Mouse (Mus musculus): ENCODE data around the gene Slc9a7. TPM values are rescaled to one million over a fixed set of nuclear protein-coding genes. Genes with fewer than 3 reads are reported as not detected.

Slc9a7 gene
- total RNA-seq, 2 experiments from 2014 or later: 4.4 to 15.8 TPM

DNA sequence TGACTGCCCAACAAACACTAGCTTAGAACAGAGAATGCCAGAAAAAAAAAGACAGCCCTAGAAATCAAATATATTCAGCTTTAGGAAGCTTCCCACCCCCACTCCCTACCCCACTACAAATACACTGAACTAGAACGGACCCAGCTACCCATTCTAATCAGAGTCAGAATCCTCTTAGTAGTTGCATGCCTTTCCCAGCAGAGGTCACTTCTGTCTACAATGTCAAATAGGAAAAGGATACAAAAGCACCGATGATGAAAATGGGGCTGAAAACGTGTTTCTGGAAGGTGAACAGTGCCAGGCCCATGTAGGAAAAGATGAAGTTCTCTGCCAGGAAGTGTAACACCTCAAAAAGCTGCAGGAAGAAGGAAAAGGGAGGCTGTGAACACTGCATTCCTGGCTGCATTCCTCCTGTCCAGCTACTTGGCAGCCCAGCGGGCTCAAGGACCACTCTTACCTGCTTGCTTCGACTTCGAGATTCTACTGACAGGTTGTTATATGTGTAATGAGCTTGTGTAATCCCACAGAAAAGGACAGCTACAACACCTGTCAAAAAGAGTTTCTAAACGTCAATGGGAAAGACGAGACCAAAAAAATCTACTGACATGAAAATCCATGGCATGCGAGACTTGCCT, 129.8 kb downstream of the Slc9a7 start:
- ATAC-seq (replicated peaks; ENCODE audit: poor library complexity, severe bottlenecking): no peak

GRCm38 (mm10) chrX:20160301-20160700, 131.3 kb downstream of the Slc9a7 start:
- ATAC-seq (replicated peaks; ENCODE audit: poor library complexity, severe bottlenecking): no peak

DNA sequence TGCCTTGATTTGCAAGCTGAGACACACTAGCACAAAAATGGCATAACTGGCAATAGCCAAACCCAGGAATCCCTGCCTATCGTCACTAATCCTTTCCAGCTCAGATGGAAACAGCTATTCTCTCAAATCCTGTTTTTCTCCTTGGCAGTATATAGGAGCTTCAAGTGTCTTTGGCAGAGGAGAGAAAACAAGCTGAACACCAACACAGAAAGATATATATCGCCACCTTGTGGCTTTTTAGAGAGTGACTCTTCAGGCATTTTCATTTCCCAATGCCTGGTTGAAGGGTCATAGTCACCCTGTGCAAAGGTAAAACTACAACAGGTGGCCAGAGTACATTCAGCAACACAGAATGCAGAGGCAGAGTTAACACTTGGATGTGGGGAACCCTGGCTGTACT, 134.1 kb downstream of the Slc9a7 start:
- no peak; the same call in 1 of the 2 replicates for ATAC-seq (replicated peaks; ENCODE audit: poor library complexity, severe bottlenecking)

DNA sequence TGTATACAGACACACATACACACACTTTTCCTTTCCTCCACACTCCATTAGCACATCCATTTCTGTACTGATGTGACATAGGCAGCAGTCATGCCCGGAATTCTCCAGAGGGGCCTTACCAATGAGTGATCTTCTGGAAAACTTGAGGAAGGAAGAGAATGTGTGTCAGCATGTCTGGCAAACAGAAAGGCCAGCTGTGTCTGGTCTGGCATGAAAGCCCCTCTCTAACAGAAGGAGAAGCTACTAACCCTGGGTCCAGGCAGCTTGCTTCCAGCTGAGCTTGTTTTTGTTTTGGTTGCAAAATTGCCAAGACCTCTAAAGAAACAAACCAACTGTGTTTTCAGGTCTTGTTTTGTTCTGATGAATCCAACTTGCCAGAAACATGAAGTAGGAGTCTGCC, 162.1 kb downstream of the Slc9a7 start:
- ATAC-seq (replicated peaks; ENCODE audit: poor library complexity, severe bottlenecking): no peak

- ATAC-seq (replicated peaks; ENCODE audit: poor library complexity, severe bottlenecking): no peak
Measured at GRCm38 (mm10) chrX:20128951-20129350, 162.7 kb downstream of the Slc9a7 start.

DNA sequence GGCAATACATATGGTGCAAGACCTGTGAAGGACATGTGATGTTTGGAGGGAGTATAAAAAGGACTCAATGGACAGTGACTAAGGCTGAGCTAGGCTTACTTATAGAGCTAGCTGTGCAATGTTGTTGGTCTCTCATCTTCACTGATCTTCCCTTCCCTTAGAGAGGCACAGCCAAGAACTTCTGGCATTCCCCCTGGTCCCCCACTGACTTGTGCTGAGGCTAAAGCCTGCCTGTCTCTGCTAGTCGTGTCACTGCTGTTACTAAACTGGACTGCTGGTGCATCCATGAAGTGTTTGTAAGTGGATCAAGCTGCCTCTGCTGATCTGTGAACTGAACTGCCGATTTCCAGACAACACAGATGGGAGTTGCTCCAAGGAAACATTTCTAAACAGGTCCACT, 166.1 kb downstream of the Slc9a7 start:
- no peak for ATAC-seq (replicated peaks; ENCODE audit: poor library complexity, severe bottlenecking)

GRCm38 (mm10) chrX:20117717-20118116, 173.9 kb downstream of the Slc9a7 start:
- peak; percentile 74 for ATAC-seq (replicated peaks; ENCODE audit: poor library complexity, severe bottlenecking)

DNA sequence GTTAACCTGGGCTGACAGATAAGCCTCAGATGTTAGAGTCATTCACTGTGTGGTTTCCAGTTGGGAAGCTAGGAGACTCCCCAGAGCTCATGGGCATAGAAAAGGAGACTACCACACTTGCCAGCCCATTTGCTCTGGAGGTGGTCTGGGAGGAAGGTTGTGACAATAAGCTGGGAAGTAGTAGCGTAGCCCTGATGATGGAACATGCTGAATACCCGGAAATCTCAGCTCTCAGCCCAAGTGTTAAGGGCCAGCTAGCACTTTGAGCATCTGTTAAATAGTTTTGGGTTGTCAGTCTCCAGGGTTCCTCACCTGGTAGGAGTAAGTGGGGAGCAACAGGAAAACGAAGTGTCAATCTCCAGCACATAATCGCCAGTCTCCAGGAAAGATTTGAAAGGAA, 221.4 kb downstream of the Slc9a7 start:
- no peak for ATAC-seq (replicated peaks; ENCODE audit: poor library complexity, severe bottlenecking)

- no peak for ATAC-seq (replicated peaks; ENCODE audit: poor library complexity, severe bottlenecking)
Measured at GRCm38 (mm10) chrX:20066636-20067035, 225.0 kb downstream of the Slc9a7 start.

- no peak for ATAC-seq (replicated peaks; ENCODE audit: poor library complexity, severe bottlenecking)
Measured at GRCm38 (mm10) chrX:20061764-20062480, 229.7 kb downstream of the Slc9a7 start.

DNA sequence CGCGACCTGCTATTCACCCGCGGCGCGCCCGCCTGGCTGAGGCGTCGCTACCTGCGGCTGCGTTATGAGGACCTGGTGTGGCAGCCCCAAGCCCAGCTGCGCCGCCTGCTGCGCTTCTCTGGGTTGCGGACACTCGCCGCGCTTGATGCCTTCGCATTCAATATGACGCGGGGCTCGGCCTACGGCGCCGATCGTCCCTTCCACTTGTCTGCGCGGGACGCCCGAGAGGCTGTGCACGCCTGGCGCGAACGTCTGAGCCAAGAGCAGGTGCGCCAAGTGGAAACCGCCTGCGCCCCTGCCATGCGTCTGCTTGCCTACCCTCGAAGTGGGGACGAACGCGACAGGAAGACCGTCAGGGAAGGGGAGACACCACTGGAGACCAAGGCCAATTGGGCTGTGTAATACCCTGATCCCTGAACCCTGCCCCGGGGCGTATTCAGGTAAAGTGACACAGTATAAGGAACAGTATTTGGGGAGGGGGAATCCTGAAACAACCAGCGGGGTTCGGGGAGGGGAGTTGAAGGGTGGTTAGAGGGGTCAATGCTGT, 230.8 kb downstream of the Slc9a7 start:
- ATAC-seq (replicated peaks; ENCODE audit: poor library complexity, severe bottlenecking): peak; percentile 10; the same call in 1 of the 2 replicates

GRCm38 (mm10) chrX:20060096-20060768, 231.4 kb downstream of the Slc9a7 start:
- ATAC-seq (replicated peaks; ENCODE audit: poor library complexity, severe bottlenecking): 0 out of 2 replicates have a peak, but pooled peaks have one; percentile 20

DNA sequence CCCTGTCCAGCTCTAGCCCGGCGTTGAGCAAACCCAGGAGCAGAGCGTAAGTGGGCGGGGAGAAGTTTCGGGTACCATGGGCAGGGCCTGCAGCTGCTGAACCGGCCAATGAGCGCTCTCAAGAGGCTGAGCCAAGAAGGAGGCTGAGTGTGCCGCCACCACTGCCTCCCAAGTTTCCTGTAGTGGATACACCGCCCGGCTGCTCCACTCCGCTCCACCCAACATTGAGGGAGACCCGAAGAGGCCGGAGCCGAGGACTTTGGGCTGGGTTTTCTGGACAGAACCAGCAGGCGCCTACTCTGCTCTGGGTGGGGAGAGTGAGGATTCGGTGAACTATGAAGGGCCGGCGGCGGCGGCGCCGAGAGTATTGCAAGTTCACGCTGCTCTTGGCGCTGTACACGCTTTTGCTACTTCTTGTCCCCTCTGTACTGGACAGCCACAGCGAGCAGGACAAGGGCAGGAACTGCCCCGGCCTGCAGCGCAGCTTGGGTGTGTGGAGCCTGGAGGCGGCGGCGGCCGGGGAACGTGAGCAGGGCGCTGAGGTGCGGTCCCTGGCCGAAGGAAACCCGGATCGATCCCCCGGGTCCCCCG, 232.1 kb downstream of the Slc9a7 start, which contains the start of gene Chst7:
Gene Chst7, plus strand, starts transcription at position 180 of the 591 bp plus-strand sequence.
- peak; percentile 98 for ATAC-seq (replicated peaks; ENCODE audit: poor library complexity, severe bottlenecking)

Other genes with a start within 250 kb of the Slc9a7 start
- gene Chst7, start 232.2 kb downstream of the Slc9a7 start, total RNA-seq (2014; fragmentation: Nextera tagmentation): not detected in 2 replicates
- gene Chst7, start 232.2 kb downstream of the Slc9a7 start, total RNA-seq (2017): not detected in 2 replicates
- gene Rp2, start 72.7 kb upstream of the Slc9a7 start, total RNA-seq (2014; fragmentation: Nextera tagmentation): 29.7 and 35.9 TPM in 2 replicates
- 48.0 and 67.7 TPM in 2 replicates for gene Rp2, start 72.7 kb upstream of the Slc9a7 start, total RNA-seq (2017)
- gene Jade3, start 133.9 kb upstream of the Slc9a7 start, total RNA-seq (2014; fragmentation: Nextera tagmentation): 8.4 and 13.0 TPM in 2 replicates
- 17.4 and 19.3 TPM in 2 replicates for gene Jade3, start 133.9 kb upstream of the Slc9a7 start, total RNA-seq (2017)